Mouse (Mus musculus): ENCODE results near the gene Gm5728. TPM values are rescaled to one million over a fixed set of nuclear protein-coding genes. Genes with fewer than 3 reads are reported as not detected.
"Not testable (repeated sequence)": the region's sequence is repeated elsewhere in the genome, so short reads cannot be mapped to it uniquely, and the experiment has no call there.

Gene Gm5728
- polyA plus RNA-seq (2015; fragmentation: Nextera tagmentation; extraction: Ambion mirVana), result not detected in 2 replicates

DNA sequence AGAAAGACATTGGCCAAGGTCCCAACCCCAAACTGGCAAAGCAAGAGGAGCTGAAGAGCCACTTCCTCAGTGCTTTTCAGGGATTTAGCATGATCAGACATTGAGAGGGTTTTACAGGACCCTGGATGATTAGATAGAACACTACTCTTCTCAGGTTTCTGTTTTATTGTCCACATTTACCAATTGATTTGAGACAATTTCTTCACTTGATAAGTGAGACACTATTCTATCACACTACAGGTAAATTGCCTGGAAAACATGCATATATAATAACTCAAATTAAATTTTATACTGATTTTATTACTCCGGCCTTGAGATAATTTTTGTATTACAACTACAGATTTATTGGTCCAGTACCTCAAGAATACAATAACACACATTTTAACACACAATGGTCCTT, at the start of gene Gm5728:
TSS of gene Gm5728 (minus strand) at position 101 of the 400 bp plus-strand sequence.
- not testable (repeated sequence) for H3K4me3 ChIP-seq (replicated peaks); H3K27ac ChIP-seq; H3K9ac ChIP-seq; H3K27me3 ChIP-seq; H3K36me3 ChIP-seq; H3K4me2 ChIP-seq; H3K4me1 ChIP-seq; H3K9me3 ChIP-seq (replicated peaks); ATAC-seq (replicated peaks; ENCODE audit: low FRiP score)
- no CpG with 5 or more reads among the region's 1 CpGs for WGBS

DNA sequence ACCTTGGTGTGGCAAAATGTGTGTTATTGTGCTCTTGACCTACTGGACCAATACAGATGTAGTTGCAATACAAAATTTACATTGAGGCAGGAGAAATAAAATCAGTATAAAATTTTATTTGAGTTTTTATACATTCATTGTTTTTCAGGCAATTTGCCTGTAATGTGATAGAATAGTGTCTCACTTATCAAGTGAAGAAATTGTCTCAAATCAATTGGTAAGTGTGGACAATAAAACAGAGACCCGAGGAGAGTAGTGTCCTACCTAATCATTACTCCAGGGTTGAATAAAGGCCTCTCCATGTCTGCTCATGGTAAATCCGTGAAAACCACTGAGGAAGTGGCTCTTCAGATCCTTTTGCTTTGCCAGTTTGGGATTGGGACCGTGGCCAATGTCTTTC, 42.4 kb upstream of the Gm5728 start, which contains the start of gene Vmn1r100:
TSS of gene Vmn1r100 (plus strand) at position 301 of the 400 bp plus-strand sequence.
- WGBS, result no CpG with 5 or more reads among the region's 3 CpGs
- H3K4me3 ChIP-seq (replicated peaks); H3K36me3 ChIP-seq; ATAC-seq (replicated peaks; ENCODE audit: low FRiP score); H3K27me3 ChIP-seq; H3K4me1 ChIP-seq; H3K9ac ChIP-seq; H3K27ac ChIP-seq; H3K4me2 ChIP-seq; H3K9me3 ChIP-seq (replicated peaks): not testable (repeated sequence)

DNA sequence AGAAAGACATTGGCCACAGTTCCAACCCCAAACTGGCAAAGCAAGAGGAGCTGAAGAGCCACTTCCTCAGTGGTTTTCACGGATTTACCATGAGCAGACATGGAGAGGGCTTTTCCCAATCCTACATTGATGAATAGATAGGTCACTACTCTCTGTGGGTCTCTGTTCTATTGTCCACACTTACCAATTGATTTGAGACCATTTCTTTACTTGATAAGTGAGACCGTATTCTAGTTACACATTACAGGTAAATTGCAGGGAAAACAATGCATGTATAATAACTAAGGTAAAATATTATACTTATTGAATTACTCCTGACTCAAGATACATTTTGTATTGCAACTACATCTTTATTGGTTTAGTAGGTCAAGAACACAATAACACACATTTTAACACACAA, 41.2 kb downstream of the Gm5728 start, which contains the start of gene Gm4133:
TSS of gene Gm4133 (minus strand) at position 101 of the 400 bp plus-strand sequence.
- H3K27me3 ChIP-seq; H3K9me3 ChIP-seq (replicated peaks); H3K4me3 ChIP-seq (replicated peaks); H3K9ac ChIP-seq; H3K4me2 ChIP-seq; ATAC-seq (replicated peaks; ENCODE audit: low FRiP score); H3K4me1 ChIP-seq; H3K36me3 ChIP-seq; H3K27ac ChIP-seq: not testable (repeated sequence)
- no CpG with 5 or more reads among the region's 2 CpGs for WGBS

Other genes starting within 250 kb of the Gm5728 start
- gene Vmn1r93, start 236.3 kb downstream of the Gm5728 start, polyA plus RNA-seq (2015; fragmentation: Nextera tagmentation; extraction: Ambion mirVana), result not detected in 2 replicates
- not detected in 2 replicates for gene Vmn1r94, start 207.0 kb downstream of the Gm5728 start, polyA plus RNA-seq (2015; fragmentation: Nextera tagmentation; extraction: Ambion mirVana)
- gene Vmn1r95, start 181.7 kb downstream of the Gm5728 start, polyA plus RNA-seq (2015; fragmentation: Nextera tagmentation; extraction: Ambion mirVana), result not detected in 2 replicates
- gene Gm6164, start 169.8 kb downstream of the Gm5728 start, polyA plus RNA-seq (2015; fragmentation: Nextera tagmentation; extraction: Ambion mirVana), result not detected in 2 replicates
- gene Gm4498, start 141.6 kb downstream of the Gm5728 start, polyA plus RNA-seq (2015; fragmentation: Nextera tagmentation; extraction: Ambion mirVana), result not detected in 2 replicates
- gene Gm5890, start 112.6 kb downstream of the Gm5728 start, polyA plus RNA-seq (2015; fragmentation: Nextera tagmentation; extraction: Ambion mirVana), result not detected in 2 replicates
- gene Gm4133, start 41.3 kb downstream of the Gm5728 start, polyA plus RNA-seq (2015; fragmentation: Nextera tagmentation; extraction: Ambion mirVana), result not detected in 2 replicates
- not detected in 2 replicates for gene Vmn1r100, start 42.5 kb upstream of the Gm5728 start, polyA plus RNA-seq (2015; fragmentation: Nextera tagmentation; extraction: Ambion mirVana)
- gene Vmn1r101, start 67.2 kb upstream of the Gm5728 start, polyA plus RNA-seq (2015; fragmentation: Nextera tagmentation; extraction: Ambion mirVana), result not detected in 2 replicates
- gene Gm10670, start 99.5 kb upstream of the Gm5728 start, polyA plus RNA-seq (2015; fragmentation: Nextera tagmentation; extraction: Ambion mirVana), result not detected in 2 replicates
- not detected in 2 replicates for gene Vmn1r103, start 135.1 kb upstream of the Gm5728 start, polyA plus RNA-seq (2015; fragmentation: Nextera tagmentation; extraction: Ambion mirVana)
- gene Vmn1r104, start 158.4 kb upstream of the Gm5728 start, polyA plus RNA-seq (2015; fragmentation: Nextera tagmentation; extraction: Ambion mirVana), result not detected in 2 replicates
- not detected in 2 replicates for gene Gm5726, start 170.3 kb upstream of the Gm5728 start, polyA plus RNA-seq (2015; fragmentation: Nextera tagmentation; extraction: Ambion mirVana)
- not detected in 2 replicates for gene Gm4141, start 200.8 kb upstream of the Gm5728 start, polyA plus RNA-seq (2015; fragmentation: Nextera tagmentation; extraction: Ambion mirVana)
- not detected in 2 replicates for gene Gm4513, start 223.6 kb upstream of the Gm5728 start, polyA plus RNA-seq (2015; fragmentation: Nextera tagmentation; extraction: Ambion mirVana)

All from kidney, embryonic 15.5 days (tissue).